Mouse (Mus musculus) kidney, embryonic 16.5 days (tissue): ENCODE data around the gene Gm20431. TPM values are rescaled to one million over a fixed set of nuclear protein-coding genes. Genes with fewer than 3 reads are reported as not detected.

Experiments used
- microRNA-seq: library from miRNA; unstranded; fragments of <30 nt; microRNA quantifications from one replicate; pipeline ENCODE4, GENCODE M21; 2016
- polyA plus RNA-seq: library from polyadenylated mRNA; unstranded; fragments of >200 nt; fragmentation: Nextera tagmentation; extraction: Ambion mirVana; gene quantifications from 2 replicates; pipeline ENCODE4 v1.2.1, GENCODE M21; 2015

Gene Gm20431
- polyA plus RNA-seq, 1 experiment from 2014 or later: 1.3 TPM

Small RNA genes within 50 kb of the gene (microRNA-seq; reads per million reads assigned to microRNA genes)
- gene Gm22355: not detected

Other genes starting within 250 kb of the Gm20431 start
- gene Slc9a8, start 239.8 kb downstream of the Gm20431 start, polyA plus RNA-seq: 20.7 and 25.7 TPM in 2 replicates
- gene Rnf114, start 168.9 kb downstream of the Gm20431 start, polyA plus RNA-seq: 104 and 108 TPM in 2 replicates
- gene Spata2, start 168.6 kb downstream of the Gm20431 start, polyA plus RNA-seq: 18.3 and 21.2 TPM in 2 replicates
- gene Snai1, start 123.3 kb downstream of the Gm20431 start, polyA plus RNA-seq: 40.8 and 49.3 TPM in 2 replicates
- gene Ube2v1, start 29.4 kb downstream of the Gm20431 start, polyA plus RNA-seq: 319 and 338 TPM in 2 replicates
- gene Cebpb, start 27.4 kb upstream of the Gm20431 start, polyA plus RNA-seq: 0.34 and 0.45 TPM in 2 replicates
- gene Tmem189, start 28.3 kb upstream of the Gm20431 start, polyA plus RNA-seq: 54.9 and 58.8 TPM in 2 replicates